Mouse (Mus musculus) liver, postnatal 0 days (tissue): ENCODE data around the gene Bbip1.

Experiments
- CTCF ChIP-seq: sonication (generic); IDR thresholded peaks from 2 replicates; pipeline ENCODE4 v1.5.1; 2016; ENCODE audit warnings: antibody characterized with exemption, low read depth
- EP300 ChIP-seq: IDR thresholded peaks from 2 replicates; pipeline ENCODE4 v1.6.1; 2016; ENCODE audit warnings: antibody characterized with exemption, low read depth, mild to moderate bottlenecking

- TF ChIP-seq CTCF (no peak), EP300 (no peak)
These were observed 15.2 kb downstream of the Bbip1 start for GRCm38 (mm10) chr19:53929218-53929617.
